In genomic region chr13:63252295-63253010, GRCm38 (mm10) we compare ENCODE assay signal across 14 mouse cellular contexts.
DNase-seq lines count a peak whose midpoint lies in the region; ATAC-seq lines count a peak whose summit lies in the region.
"Had no signal": no experiment of that assay in that cellular context is flagged by ENCODE, and none has a peak within 500 bp of the region (broad histone marks: within the 10 kb centered on the region; RNA-seq: fewer than 3 reads in every experiment).

No protein-coding gene starts in this region.

- H3K4me1 ChIP-seq in megakaryocyte, embryonic 14.5 days: peaks cover 97% of the 10 kb centered on the region
- H3K4me1 ChIP-seq in heart, embryonic 15.5 days (replicated peaks): peaks cover 86% of the 10 kb centered on the region
- H3K4me1 ChIP-seq: midbrain, embryonic 15.5 days had no signal

- DNase-seq in kidney, adult 9 months: peak; percentile 68
- no peak for DNase-seq in kidney, adult 11 months
- no peak for DNase-seq in retina, embryonic 14.5 days (ENCODE audit: low spot score)
- DNase-seq: adrenal gland, postnatal 10 days; cerebellum, adult 11 months; right cerebral cortex, postnatal 14 days; thymus, postnatal 36 days had no signal

- no peak overlapping the region for H3K4me2 ChIP-seq in heart, embryonic 15.5 days
- H3K4me2 ChIP-seq: hindbrain, embryonic 12.5 days; midbrain, embryonic 15.5 days had no signal

- H3K4me3 ChIP-seq in megakaryocyte, embryonic 14.5 days (replicated peaks): peak overlapping the region; percentile 23
- no peak overlapping the region for H3K4me3 ChIP-seq in heart, embryonic 15.5 days
- H3K4me3 ChIP-seq: forebrain, embryonic 10.5 days; hindbrain, embryonic 12.5 days; midbrain, embryonic 15.5 days had no signal

- peak overlapping the region; percentile 80 for H3K27ac ChIP-seq in heart, embryonic 15.5 days
- H3K27ac ChIP-seq: forebrain, embryonic 10.5 days; hindbrain, embryonic 12.5 days; midbrain, embryonic 15.5 days had no signal

- no peak overlapping the region for H3K9ac ChIP-seq in heart, embryonic 15.5 days
- H3K9ac ChIP-seq: hindbrain, embryonic 12.5 days; midbrain, embryonic 15.5 days had no signal

- ATAC-seq in megakaryocyte, adult 5-6 weeks (ENCODE audit: poor library complexity, severe bottlenecking): no peak
- ATAC-seq in heart, embryonic 15.5 days (replicated peaks; ENCODE audit: insufficient number of reproducible peaks, insufficient read depth, low FRiP score, low read depth): no peak
- no peak for ATAC-seq in megakaryocyte-erythroid progenitor cell, adult 5-6 weeks (replicated peaks; ENCODE audit: low FRiP score, low TSS enrichment, poor library complexity, severe bottlenecking)
- ATAC-seq: midbrain, embryonic 15.5 days had no signal

- H3K27me3 ChIP-seq in megakaryocyte, embryonic 14.5 days (replicated peaks): peaks cover 19% of the 10 kb centered on the region
- no peaks in the 10 kb centered on the region for H3K27me3 ChIP-seq in heart, embryonic 15.5 days
- H3K27me3 ChIP-seq: hindbrain, embryonic 12.5 days; midbrain, embryonic 15.5 days had no signal

- WGBS in heart, embryonic 15.5 days: 46% methylated on average over 2 of the region's 2 CpGs

- H3K9me3 ChIP-seq in megakaryocyte, embryonic 14.5 days: no peaks in the 10 kb centered on the region
- no peaks in the 10 kb centered on the region for H3K9me3 ChIP-seq in heart, embryonic 15.5 days (replicated peaks)
- H3K9me3 ChIP-seq: forebrain, embryonic 10.5 days; hindbrain, embryonic 12.5 days; midbrain, embryonic 15.5 days had no signal

- H3K36me3 ChIP-seq in megakaryocyte, embryonic 14.5 days (replicated peaks; ENCODE audit: low read length): peaks cover 26% of the 10 kb centered on the region
- H3K36me3 ChIP-seq in heart, embryonic 15.5 days: 0 out of 2 replicates have a peak, but pooled peaks cover 6% of the 10 kb centered on the region
- H3K36me3 ChIP-seq: midbrain, embryonic 15.5 days had no signal
